Mouse (Mus musculus): ENCODE data around the gene Pcbp4.

DNA sequence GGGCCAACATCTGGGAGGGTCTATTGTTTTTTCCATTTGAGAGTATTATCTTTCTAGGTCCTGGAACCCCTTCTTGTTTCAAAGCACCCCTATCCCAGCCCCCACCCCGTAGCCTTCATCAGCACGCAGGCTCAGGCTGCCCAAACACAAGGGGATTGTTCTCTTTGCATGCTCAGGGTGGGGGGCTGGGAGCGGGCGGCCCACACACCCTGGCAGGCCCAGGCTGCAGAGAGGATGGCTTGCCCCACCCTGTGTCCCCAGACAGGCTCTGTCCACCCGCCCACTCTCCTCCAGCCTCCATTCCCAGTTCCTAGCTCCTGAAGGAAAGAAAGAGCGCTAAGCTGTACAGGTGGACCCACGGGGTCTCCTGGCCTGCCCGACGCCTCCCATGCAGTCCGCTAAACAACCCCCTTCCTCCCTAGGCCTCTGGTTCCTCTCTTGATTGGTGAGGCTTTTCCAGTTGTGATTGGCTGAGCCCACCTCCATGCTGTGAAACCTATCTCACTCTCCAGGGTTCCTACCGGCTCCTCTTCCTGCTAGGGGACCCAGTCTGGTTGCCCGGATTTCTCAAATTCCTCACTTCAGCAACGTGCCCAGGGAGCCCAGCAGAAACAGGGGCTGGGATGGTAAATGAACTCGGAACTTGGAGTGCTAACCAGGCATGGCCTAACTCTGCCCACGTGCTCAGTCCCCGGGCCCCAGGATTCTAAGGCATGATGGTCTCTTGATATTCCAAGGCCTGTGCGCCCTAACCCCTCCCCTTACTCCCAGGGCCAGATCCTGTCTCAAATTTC, 2.0 kb downstream of the Pcbp4 start:
- TF ChIP-seq CTCF (IDR thresholded peaks at IDR 0.05; ENCODE audit: extremely low read depth, insufficient read length, insufficient replicate concordance, low read depth, low read length) (no peak), POLR2A (IDR thresholded peaks at IDR 0.05; ENCODE audit: low read depth, low read length) (no peak)
